Mouse (Mus musculus) forebrain, embryonic 16.5 days (tissue): ENCODE data around the gene Mcfd2. TPM values are rescaled to one million over a fixed set of nuclear protein-coding genes. Genes with fewer than 3 reads are reported as not detected.

ENCODE experiments used
- ATAC-seq: fragments of 200-750 bp; cut with Nextera tagmentation; 2 replicates; pipeline ENCODE4 v1.8.0; 2017; ENCODE audit warnings: mild to moderate bottlenecking, moderate library complexity
- H3K27ac ChIP-seq: fragments of 300-500 bp; sonication (generic); 2 replicates; pipeline ENCODE4 v1.5.1; 2014; ENCODE audit warnings: low read length, control low read depth
- H3K27me3 ChIP-seq: fragments of 300-500 bp; sonication (generic); replicated peaks from 2 replicates; pipeline ENCODE4 v1.6.1; 2014; ENCODE audit warnings: low read length; ENCODE audit not compliant: control insufficient read depth, insufficient read depth
- H3K36me3 ChIP-seq: fragments of 300-500 bp; sonication (generic); 2 replicates; pipeline ENCODE4 v1.6.1; 2014; ENCODE audit not compliant: control insufficient read depth, insufficient read depth
- H3K4me1 ChIP-seq: fragments of 300-500 bp; sonication (generic); replicated peaks from 2 replicates; pipeline ENCODE4 v1.6.1; 2014; ENCODE audit warnings: low read length; ENCODE audit not compliant: control insufficient read depth, insufficient read depth
- H3K4me2 ChIP-seq: fragments of 300-500 bp; sonication (generic); 2 replicates; pipeline ENCODE4 v1.6.1; 2014; ENCODE audit warnings: mild to moderate bottlenecking, low read length, control low read depth
- H3K4me3 ChIP-seq: fragments of 300-500 bp; sonication (generic); replicated peaks from 2 replicates; pipeline ENCODE4 v1.5.1; 2014; ENCODE audit warnings: mild to moderate bottlenecking, low read length, control low read depth
- H3K9ac ChIP-seq: fragments of 300-500 bp; sonication (generic); replicated peaks from 2 replicates; pipeline ENCODE4 v1.6.1; 2014; ENCODE audit warnings: low read depth, low read length, control low read depth
- H3K9me3 ChIP-seq: fragments of 300-500 bp; sonication (generic); 2 replicates; pipeline ENCODE4 v1.6.1; 2016; ENCODE audit warnings: low read length; ENCODE audit not compliant: control insufficient read depth
- WGBS: fragments of 180-500 bp; shearing (Covaris S2); extraction: QIAGEN DNeasy Blood & Tissue Kit; methylation state at CpG from one replicate; pipeline ENCODE4 v1.1.7; 2014; 5-methylcytosine and 5-hydroxymethylcytosine counted together
- polyA plus RNA-seq: library from polyadenylated mRNA; unstranded; fragments of >200 nt; fragmentation: Nextera tagmentation; extraction: Ambion mirVana; gene quantifications from 2 replicates; pipeline ENCODE4 v1.2.1, GENCODE M21; 2015

Mcfd2 gene
- 54.1 and 57.0 TPM in 2 replicates for polyA plus RNA-seq

DNA sequence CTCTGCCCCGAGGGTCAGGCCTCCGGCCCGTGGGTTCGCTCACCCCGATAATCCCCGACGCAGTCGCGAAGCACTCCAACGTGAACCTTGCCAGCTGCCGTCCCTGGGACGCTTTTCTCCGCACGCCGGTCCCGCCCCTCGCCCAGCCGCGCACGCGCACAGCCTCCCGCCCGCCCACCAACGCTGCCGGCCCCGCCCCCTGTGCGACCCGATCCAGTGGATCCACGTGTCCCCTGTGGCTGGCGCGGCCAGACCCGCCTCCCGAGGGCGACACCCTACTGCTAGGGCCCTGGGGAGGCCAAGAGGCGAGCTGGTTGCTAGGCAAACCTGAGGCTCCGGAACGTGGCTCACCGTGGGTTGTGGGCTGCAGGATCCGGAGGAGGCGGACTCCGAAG lies at the start of gene Mcfd2:
Gene Mcfd2, minus strand, starts transcription at position 144 of the 395 bp plus-strand sequence.
- peak; percentile 88 for ATAC-seq
- H3K4me3 ChIP-seq: peak within 1 kb of the TSS; percentile 81
- H3K36me3 ChIP-seq: no peaks in the 10 kb centered on the region
- under 1% methylated on average over 41 of the region's 41 CpGs for WGBS
- H3K27me3 ChIP-seq: peaks cover 3% of the 10 kb centered on the region; the same call in 1 of the 2 replicates
- peaks cover 15% of the 10 kb centered on the region for H3K4me1 ChIP-seq
- no peaks in the 10 kb centered on the region for H3K9me3 ChIP-seq
- H3K27ac ChIP-seq: peak within 1 kb of the TSS; percentile 43
- peak within 1 kb of the TSS; percentile 81 for H3K4me2 ChIP-seq
- H3K9ac ChIP-seq: peak within 1 kb of the TSS; percentile 85

DNA sequence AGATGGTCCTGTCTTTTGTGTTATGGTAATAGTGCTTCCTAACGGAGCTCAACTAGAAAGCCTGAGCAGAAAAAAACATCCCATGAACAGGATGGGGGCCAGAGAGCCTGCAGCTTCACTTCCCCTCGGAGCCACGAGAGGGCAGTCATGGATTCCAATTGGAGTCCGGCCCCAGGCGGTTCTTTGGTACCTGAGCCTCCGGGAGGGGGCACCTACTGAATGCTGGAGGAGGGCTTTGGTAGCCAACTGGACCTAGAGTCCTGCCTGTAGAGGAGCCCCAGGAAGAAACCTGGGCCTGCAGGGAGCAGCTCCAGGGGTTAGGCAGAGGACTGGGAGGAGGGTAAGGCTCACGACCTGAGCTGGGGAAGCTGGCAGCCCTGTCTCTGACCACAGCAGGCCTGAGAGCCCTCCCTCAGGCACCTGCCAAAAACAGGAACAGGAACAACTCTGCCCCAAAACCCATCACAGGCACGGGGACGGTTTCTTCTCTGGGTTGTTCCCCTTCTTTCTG lies 49.3 kb upstream of the Mcfd2 start:
- peaks cover 6% of the 10 kb centered on the region; the same call in 1 of the 2 replicates for H3K4me1 ChIP-seq
- no peak overlapping the region for H3K4me2 ChIP-seq
- H3K36me3 ChIP-seq: no peaks in the 10 kb centered on the region
- H3K9ac ChIP-seq: no peak overlapping the region
- H3K27me3 ChIP-seq: no peaks in the 10 kb centered on the region
- no peak overlapping the region for H3K4me3 ChIP-seq
- no peaks in the 10 kb centered on the region for H3K9me3 ChIP-seq
- WGBS: 9% methylated on average over 9 of the region's 9 CpGs
- ATAC-seq: peak; percentile 73
- no peak overlapping the region for H3K27ac ChIP-seq

DNA sequence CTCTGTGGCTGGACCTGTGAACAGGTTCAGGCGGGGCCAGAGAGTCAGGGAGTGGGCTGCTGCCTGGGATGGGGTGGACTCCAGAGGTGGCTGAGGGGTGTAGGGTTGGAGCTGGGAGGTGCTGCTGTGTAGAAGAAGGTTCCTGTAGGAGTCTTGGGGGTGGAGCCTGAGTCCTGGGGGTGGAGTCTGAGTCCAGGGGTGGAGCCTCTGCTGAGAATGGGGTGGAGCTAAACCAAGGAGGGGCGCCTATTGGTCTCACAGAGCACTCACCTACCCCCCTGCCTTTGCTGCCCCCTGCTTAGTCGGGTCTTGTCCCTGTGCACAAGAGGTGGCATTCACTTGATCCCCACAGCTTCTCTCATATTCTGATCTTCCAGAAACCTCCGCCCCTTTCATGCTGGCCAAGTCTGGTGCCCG lies 48.8 kb upstream of the Mcfd2 start:
- WGBS: 51% methylated on average over 5 of the region's 5 CpGs
- no peak overlapping the region for H3K4me2 ChIP-seq
- H3K4me1 ChIP-seq: peaks cover 6% of the 10 kb centered on the region; the same call in 1 of the 2 replicates
- H3K9me3 ChIP-seq: no peaks in the 10 kb centered on the region
- peak; percentile 42 for ATAC-seq
- H3K27me3 ChIP-seq: no peaks in the 10 kb centered on the region
- no peaks in the 10 kb centered on the region for H3K36me3 ChIP-seq
- no peak overlapping the region for H3K27ac ChIP-seq
- H3K9ac ChIP-seq: no peak overlapping the region
- H3K4me3 ChIP-seq: no peak overlapping the region

DNA sequence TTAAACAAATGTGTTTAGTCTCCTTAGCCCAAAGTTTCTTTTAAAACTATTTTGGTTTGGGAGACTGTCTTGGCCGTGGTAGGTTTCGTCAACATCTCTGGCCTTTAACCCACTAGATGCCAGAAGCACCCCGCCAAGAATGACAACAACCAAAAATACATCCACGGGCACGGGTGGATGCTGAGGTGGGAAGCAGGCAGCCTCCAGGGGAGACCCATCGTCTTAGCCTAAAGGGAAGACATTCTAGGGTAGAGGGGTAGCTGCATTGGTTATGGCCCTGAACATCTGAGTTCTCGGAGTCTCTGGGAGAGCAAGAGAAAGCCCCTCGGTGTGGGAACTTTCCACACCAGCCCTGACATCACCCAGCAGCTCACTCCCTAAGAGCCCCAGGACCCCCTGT lies 48.4 kb upstream of the Mcfd2 start:
- no peaks in the 10 kb centered on the region for H3K9me3 ChIP-seq
- H3K4me1 ChIP-seq: peaks cover 6% of the 10 kb centered on the region; the same call in 1 of the 2 replicates
- no peak overlapping the region for H3K4me2 ChIP-seq
- no peak overlapping the region for H3K27ac ChIP-seq
- no peaks in the 10 kb centered on the region for H3K36me3 ChIP-seq
- H3K9ac ChIP-seq: no peak overlapping the region
- no peak overlapping the region for H3K4me3 ChIP-seq
- no peaks in the 10 kb centered on the region for H3K27me3 ChIP-seq
- ATAC-seq: no peak
- 82% methylated on average over 8 of the region's 8 CpGs for WGBS

DNA sequence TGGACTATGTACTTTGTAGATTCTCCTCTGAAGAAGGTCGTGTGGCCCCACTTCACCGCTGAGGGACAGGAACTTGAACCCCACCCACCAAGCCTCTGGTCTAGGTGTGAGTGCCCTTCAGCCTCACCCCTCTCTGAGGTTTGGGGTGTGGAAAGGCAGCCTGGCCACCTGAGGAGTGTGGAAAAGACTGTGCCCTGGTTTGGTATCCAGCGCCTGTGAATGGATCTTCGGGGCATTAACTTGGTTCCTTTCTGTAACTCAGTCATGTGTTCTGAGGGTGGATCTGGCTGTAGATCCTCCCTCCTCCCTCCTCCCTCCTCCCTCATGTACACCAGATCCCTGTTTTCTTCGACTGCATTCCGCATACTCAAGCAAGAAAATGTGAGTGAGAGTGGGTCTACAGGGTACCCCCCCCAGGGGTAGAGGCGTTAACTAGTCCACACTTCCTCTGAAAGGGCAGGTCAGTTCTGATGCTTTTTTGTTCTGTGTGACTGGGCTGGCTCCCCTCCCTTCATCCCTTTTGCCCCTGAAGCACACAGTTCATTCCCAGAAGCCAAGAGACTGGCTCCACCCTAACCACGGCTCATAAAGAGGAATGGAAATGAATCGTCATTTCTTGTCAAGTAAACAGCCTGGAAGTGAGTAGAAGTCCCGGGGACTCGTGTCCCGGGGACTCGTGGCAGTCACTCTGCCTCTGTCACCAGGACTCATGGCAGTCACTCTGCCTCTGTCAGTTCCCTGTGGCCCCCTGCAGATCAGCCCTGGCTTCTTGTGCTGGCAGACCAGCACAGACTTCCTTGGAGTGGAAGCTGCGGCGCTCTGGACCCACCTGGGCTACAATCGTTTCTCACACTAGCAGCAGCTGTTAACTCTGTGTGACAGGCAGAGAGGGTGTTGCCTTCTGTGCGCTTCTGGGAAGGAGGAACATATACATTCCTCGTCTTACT lies 47.5 kb upstream of the Mcfd2 start:
- H3K36me3 ChIP-seq: no peaks in the 10 kb centered on the region
- H3K9ac ChIP-seq: no peak overlapping the region
- H3K27me3 ChIP-seq: no peaks in the 10 kb centered on the region
- H3K4me3 ChIP-seq: no peak overlapping the region
- H3K27ac ChIP-seq: no peak overlapping the region
- H3K4me1 ChIP-seq: peaks cover 6% of the 10 kb centered on the region; the same call in 1 of the 2 replicates
- H3K4me2 ChIP-seq: no peak overlapping the region
- H3K9me3 ChIP-seq: no peaks in the 10 kb centered on the region
- no peak for ATAC-seq
- WGBS: 56% methylated on average over 18 of the region's 18 CpGs

DNA sequence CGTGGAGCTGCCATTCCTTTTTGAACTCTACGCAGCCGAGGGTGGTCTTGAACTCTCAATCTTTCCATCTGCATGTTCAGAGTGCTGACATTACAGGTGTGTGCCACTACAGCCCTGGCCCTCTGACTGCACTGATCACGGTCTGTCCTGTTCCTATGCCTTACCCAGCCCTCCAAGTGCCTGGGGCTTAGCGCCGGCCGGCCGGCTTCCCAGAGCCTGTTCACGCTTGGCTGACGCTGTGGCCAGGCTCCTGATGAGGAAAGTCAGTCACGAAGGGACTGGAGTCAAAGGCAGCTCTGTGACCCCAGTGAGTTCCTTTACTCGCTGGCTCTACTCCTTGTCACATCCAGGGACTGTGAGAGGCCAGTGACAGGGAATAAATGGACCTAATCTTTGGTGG lies 46.6 kb upstream of the Mcfd2 start:
- Histone ChIP-seq H3K36me3 (no peaks in the 10 kb centered on the region), H3K27me3 (no peaks in the 10 kb centered on the region), H3K9ac (no peak overlapping the region), H3K27ac (no peak overlapping the region), H3K4me2 (no peak overlapping the region), H3K4me3 (no peak overlapping the region), H3K4me1 (peaks cover 3% of the 10 kb centered on the region; the same call in 1 of the 2 replicates), H3K9me3 (no peaks in the 10 kb centered on the region)
- ATAC-seq: no peak
- 26% methylated on average over 12 of the region's 12 CpGs for WGBS

DNA sequence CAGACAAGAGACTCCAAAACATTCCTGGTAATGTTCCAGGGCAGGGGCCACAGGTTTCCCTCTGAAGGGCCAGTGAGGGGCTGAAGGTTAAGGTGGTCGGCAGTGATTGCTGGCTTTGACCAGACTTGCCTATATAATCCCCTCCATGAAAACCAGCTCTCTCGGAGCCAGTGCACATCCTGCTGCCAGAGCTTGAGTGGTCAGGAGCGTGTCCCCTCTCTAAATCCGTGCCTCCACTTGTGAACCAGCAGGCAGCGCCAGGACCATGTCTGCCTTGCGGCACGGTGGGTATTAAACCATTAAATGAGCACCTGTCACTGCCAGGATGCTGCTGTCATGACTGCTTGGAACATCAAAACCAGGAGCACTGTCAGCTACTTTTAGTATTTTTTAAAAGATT lies 44.8 kb upstream of the Mcfd2 start:
- Histone ChIP-seq H3K27ac (no peak overlapping the region), H3K9me3 (no peaks in the 10 kb centered on the region), H3K27me3 (no peaks in the 10 kb centered on the region), H3K9ac (no peak overlapping the region), H3K4me3 (no peak overlapping the region), H3K4me1 (peaks cover 3% of the 10 kb centered on the region; the same call in 1 of the 2 replicates), H3K4me2 (no peak overlapping the region), H3K36me3 (no peaks in the 10 kb centered on the region)
- ATAC-seq: no peak
- WGBS: 87% methylated on average over 7 of the region's 7 CpGs

DNA sequence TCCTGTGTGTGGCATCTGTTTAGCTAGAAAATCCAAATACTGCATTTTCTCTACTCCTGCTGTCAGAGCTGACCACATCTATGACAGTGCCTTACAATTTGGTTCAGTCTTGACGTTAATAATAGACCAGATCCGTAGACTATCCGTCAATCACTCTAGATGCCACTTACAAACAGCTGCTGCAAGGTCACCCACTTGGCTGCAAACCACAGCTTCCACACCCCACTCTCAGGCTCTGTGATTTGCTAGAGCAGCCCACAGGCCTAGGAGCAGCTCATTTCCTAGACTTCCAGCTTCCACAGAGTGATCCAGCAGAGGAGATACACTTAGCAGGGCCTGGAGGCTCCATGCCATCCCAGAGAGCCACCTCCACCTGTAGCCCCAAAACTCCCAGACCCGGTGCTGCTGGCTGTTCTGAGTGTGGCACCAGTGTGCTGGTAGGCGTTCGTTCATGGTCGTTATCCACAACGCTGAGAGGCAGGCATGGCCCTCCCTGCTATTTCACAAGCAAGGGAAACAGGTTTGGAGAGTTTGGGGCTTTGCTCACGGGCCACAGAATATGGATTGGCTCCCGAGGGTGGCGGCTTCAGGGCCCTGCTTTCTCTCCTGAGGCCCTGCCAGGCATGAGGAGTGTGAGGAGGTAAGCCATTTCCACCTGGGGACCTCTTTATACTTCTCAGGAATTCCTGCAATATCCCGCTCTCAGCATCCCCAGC lies 43.5 kb upstream of the Mcfd2 start:
- Histone ChIP-seq H3K9me3 (no peaks in the 10 kb centered on the region), H3K4me3 (no peak overlapping the region), H3K27ac (no peak overlapping the region), H3K36me3 (no peaks in the 10 kb centered on the region), H3K4me2 (no peak overlapping the region), H3K4me1 (no peaks in the 10 kb centered on the region), H3K27me3 (no peaks in the 10 kb centered on the region), H3K9ac (no peak overlapping the region)
- WGBS: 78% methylated on average over 12 of the region's 12 CpGs
- peak; percentile 18; the same call in 1 of the 2 replicates for ATAC-seq

DNA sequence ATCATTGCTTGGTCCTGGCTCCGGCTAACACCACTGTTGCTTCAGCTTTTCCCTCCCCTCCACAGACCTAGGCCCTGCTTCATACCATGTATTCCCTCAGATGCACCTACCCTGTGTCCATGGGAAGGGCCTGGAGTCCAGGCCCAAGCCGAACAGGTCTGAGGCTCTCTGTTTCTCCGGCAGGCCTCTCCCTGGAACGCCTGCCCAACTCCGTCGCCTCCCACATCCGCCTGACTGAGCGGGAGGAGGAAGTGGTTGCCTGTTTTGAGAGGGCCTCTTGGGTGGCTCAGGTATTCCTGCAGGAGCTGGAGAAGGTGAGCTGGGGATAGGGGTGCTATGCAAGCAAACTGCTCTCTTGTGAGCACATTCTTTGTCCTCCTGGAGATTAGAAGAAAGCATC lies 41.0 kb upstream of the Mcfd2 start:
- WGBS: 83% methylated on average over 8 of the region's 8 CpGs

More for the DNA sequence above, 41.0 kb upstream of the Mcfd2 start:
- no peaks in the 10 kb centered on the region for H3K27me3 ChIP-seq
- no peaks in the 10 kb centered on the region for H3K4me1 ChIP-seq
- no peak for ATAC-seq
- H3K36me3 ChIP-seq: no peaks in the 10 kb centered on the region
- no peaks in the 10 kb centered on the region for H3K9me3 ChIP-seq
- H3K9ac ChIP-seq: no peak overlapping the region
- no peak overlapping the region for H3K27ac ChIP-seq
- no peak overlapping the region for H3K4me2 ChIP-seq
- H3K4me3 ChIP-seq: no peak overlapping the region
